Mouse (Mus musculus) ovary, adult 18-20 months (tissue): ENCODE measurements at regions not wholly inside any gene's neighbourhood (a gene's known extent, or its start where the extent isn't known, plus 50 kb on each side); places are given as distances from the start of the nearest gene placed in this dataset.

Source experiments
- DNase-seq: peaks from one replicate; pipeline ENCODE4 v3.0.0; 2022; ENCODE audit warnings: low spot score, mixed read lengths

- DNase-seq, result no peak
These were observed 131.9 kb upstream of the Zfp462 start for GRCm38 (mm10) chr4:54812740-54813634.

DNA sequence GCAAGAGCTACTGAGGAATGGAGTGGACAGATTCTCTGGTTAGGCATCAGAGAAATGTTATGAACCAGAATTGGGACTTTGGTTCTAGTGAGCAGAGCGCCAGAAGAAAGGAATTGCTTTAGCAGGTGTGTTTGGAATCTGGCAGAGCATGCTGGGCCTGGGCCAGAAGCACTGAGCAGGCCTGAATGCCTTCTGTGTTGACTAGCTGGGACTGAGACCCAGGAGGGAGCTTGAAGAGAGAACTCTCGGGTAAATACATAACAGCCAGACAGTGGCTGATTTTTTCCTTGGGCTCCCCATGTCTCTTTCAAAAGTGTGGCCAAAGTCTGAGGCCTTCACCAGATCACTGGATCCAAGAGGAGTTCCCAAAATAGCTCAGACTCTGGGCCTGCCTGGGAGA is 107.5 kb upstream of the Zfp462 start:
- no peak for DNase-seq

- no peak for DNase-seq
These were observed 106.7 kb upstream of the Zfp462 start for GRCm38 (mm10) chr4:54838111-54838510.

DNA sequence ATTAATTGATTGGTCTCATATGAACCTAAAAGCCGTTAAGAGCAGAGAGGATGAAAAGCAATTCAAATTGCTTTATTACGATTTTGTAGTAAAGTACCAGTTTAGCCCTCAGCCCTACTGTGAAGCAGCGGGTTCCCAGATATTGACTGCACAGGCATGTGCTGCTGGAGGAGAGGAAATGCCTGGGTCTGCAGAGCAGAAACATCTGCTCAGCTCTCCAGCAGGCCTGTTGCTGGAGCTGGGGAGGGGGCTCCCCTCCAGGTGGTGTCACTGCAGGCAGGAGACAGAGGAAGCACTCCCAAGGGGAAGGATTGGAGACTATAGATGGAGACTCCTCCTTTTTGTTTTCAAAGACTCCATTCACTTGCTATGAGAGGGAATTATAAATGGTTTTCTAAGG is 106.1 kb upstream of the Zfp462 start:
- no peak for DNase-seq

- no peak for DNase-seq
These were observed 91.6 kb upstream of the Zfp462 start for GRCm38 (mm10) chr4:54852991-54853925.

GRCm38 (mm10) chr4:54858604-54859003 is 86.2 kb upstream of the Zfp462 start:
- DNase-seq, result no peak

GRCm38 (mm10) chr4:54866062-54866461 is 78.8 kb upstream of the Zfp462 start:
- no peak for DNase-seq

GRCm38 (mm10) chr4:54874136-54874827 is 70.6 kb upstream of the Zfp462 start:
- no peak for DNase-seq

GRCm38 (mm10) chr4:54875506-54875905 is 69.3 kb upstream of the Zfp462 start:
- no peak for DNase-seq

- DNase-seq, result no peak
These were observed 67.5 kb upstream of the Zfp462 start for GRCm38 (mm10) chr4:54877361-54877760.

GRCm38 (mm10) chr4:54878531-54878930 is 66.3 kb upstream of the Zfp462 start:
- DNase-seq, result no peak

DNA sequence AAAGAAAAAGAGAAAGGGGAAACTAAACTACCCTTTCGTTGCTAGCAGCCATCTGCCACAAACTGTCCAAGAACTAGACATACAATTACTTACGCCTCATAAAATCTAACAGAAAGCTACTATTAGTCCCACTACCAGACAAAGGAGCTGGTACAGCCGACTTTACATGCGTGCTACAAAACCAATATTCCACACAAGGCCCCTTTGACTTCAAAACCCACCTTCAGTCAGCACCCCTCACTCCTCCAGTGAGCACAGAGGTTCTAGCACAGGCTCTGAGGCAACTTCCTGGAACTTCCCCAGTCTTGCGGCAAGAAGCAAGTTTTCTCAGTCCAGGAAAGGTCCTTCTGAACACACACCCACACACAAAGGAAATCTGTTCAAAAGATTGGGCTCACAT is 51.6 kb upstream of the Zfp462 start:
- DNase-seq, result no peak
